Mouse (Mus musculus) heart, postnatal 14 days (tissue): ENCODE data around the gene Smyd3. TPM values are rescaled to one million over a fixed set of nuclear protein-coding genes. Genes with fewer than 3 reads are reported as not detected.

ENCODE experiments used
- DNase-seq, 2 experiments: peaks; one replicate each; pipeline ENCODE4 v3.0.0; 2021 to 2022
- intact Hi-C: fragments of 180-260 bp; cut with DNase I; formaldehyde crosslinking; loops from one replicate; pipeline ENCODE4 v1.15.1; 2025
- total RNA-seq, 2 experiments: library from RNA; stranded (reverse); gene quantifications; 2 replicates each; pipeline ENCODE4 v1.2.3; 2021

Smyd3 gene
- total RNA-seq, 2 experiments from 2014 or later, result 5.9 to 9.3 TPM

DNA sequence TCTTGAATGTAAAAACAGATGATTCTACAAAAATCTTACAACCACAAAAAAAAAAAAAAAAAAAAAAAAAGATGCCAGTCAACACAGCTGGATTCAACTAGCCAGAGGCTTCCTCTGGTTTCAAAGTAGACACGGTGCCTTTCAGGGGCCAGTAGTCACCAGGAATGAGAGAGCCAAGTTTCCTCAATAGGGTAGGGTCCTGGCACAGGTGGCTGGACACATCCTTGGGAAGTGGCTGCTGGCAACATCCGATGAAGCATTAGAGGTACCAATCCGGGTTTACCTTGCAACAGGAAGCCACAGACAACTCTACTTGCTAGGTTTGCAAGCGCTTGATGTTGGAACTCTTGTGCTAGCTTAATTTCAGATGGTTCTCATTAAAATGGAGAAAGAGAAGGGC lies 459.2 kb downstream of the Smyd3 start:
- intact Hi-C loops, result no loop called here
- no peak for DNase-seq

DNA sequence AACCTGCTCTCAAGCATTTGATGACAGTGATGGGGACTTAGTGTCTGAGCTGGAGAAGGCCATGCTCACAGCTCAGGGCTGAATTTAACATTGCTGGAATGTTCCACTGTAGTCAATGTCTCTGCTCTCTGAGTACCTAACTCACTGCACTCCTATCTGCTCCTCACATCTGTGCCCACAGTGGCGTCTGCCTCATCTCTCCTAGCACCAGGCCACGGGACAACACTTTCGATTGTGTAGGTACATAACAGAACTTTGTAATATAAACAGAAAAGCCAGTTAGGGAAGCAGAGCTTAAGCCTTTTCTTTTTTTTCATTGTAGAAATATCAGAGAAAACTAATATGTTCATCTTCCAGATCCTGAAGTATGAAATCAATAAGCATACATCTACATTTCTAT lies 462.1 kb downstream of the Smyd3 start:
- no peak for DNase-seq
- intact Hi-C loops, result no loop called here

DNA sequence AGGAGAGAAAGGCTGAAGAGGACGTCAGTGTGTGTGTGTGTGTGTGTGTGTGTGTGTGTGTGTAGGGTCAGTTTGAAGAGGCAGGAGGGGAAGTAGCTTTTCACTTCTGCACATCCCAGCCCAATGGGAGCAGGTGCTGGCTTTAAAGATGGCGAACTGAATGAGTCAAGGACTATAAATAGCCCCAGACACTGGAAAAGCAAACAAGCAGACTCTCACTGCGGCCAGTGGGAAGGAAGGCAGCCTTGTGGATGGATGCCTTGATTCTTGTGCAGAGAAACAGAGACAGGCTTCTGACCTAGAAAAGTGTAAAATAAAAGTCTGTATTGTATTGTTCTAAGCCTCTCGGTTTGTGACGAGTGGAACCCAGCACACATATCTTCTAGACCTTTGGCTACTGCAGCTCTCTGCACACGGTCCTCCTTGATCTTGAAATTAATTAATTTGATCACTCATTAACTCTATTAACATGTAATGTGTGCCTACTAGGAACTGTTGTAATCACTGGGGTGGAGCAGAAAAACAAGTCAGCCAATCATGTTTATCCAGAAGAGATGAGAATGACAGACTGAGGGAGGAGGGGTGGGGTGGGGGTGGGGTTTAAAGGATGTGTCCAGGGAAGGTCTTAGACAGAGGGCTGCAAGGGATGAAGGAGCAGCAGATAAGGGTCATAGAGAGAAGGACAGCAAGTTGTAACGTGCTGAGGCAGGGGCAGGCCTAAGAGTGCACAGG lies 463.3 kb downstream of the Smyd3 start:
- intact Hi-C loops, result no loop called here

DNA sequence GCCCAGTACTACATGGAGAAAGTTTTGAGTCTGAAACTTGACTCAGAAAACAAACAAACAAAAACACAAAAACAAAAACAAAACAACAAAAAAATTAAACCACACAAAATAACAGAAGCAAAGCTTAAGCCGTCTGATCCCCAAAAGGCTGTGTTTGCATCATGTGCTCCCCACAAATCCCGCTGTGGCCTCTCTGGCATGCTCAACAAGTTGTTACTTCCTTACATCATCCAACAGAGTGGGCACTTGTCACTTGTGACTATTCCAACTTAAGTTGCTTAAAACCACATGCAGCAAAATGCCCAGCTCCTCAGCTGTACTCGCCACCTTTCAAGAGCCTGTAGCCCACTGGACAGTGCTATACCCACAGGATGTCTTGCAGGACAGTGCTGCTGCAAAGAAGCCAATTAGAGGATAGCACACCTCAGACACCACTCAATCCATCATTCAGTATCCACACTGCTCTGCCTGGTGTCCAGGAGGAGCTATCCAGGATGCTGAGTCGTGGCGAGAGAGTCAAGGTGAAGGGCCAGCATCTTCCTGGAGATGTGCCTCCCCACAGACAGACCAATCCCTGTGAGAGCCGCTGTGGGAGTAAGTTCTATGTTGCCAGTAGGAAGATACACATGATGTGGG lies 465.2 kb downstream of the Smyd3 start:
- no peak for DNase-seq
- intact Hi-C loops, result no loop called here

More for the DNA sequence above, 463.3 kb downstream of the Smyd3 start:
- DNase-seq, result no peak

DNA sequence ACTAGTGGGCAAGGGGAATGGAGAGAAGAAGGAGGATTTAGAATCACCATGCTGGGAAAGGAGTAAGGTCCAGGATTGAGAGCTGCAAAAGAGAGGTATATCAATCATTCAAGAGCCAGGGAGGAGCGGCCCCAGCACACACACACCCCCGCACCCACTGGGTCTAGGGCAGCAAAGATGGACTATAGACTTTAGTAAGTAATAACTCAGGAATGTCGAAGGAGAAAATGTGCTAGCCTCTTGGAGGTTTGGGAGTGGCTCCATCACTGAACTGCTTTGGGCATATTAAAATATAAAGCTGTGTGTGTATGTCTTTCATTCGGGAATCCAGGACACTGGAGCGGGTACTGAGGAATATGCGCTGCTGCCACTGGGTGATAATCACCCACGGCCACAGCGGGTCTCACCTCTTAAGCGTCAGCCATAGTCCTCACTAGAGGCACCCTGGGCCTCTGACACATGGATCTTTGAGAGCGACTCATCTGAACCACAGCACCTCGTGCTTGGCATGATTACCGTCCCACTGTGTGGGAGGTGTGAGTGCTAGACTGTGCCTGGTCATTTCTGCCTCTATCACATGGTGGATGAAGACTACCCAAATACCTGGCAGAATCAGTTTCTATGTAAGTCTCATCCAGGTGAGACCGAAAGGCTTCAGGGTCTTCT lies 469.8 kb downstream of the Smyd3 start:
- DNase-seq, result no peak
- intact Hi-C loops, result no loop called here

DNA sequence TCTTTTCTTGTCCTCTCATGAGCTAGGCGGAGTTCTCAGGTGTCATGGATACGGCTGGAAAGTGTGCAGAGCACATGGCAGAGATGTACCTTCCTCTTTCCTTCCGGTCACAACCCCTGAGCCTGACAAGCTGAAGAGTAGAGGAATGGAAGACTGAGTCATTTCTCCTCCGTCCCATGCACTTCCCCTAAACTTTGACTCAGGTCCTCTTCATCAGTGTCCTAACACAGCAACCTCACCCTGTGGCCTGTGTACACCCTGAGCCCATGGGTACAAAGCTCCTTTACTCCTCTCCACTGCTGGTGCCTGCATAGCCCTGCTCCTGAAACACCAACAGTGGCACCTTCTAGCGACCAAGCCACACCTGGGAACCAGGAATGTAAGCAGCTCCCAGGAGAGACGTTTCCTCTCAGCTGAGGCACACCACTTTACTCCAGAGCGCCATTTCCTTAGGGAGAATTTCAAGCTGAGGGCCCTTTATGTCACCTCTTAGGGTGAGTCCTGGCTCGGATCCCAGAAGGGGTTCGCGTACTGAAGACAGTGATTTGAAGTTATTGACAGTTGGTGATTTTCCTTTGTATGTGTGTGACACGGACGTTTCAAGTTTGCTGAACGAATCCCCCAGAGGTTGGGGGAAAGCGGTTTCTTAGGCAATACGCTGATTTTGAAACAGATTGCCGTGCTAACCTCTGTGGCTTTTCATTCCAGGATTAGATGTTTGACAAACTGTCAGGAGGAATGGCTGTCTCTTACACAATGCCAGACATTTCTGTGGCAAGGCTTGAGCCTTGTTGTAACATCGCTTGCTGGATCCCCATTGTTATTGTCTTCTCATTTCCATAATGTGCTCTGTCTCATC lies 471.8 kb downstream of the Smyd3 start:
- DNase-seq, result no peak
- intact Hi-C loops, result no loop called here

DNA sequence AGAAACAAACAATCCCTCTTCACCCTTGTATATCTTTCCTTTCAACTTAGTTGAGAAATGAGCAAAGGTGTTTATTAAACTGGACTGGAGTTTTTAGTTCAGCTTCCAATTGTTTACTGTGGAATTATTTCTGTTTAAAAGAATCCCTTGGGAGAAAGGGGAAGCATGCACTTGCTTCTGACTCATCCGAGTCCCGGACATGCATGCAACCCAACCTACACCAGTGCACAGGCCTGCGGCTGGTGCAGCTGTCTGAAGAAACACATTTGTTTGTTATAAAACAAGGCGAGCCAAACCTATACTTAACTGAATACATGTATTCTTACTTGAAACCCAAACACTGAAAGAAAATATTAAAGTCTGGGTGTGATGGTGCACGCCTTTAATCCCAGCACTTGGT lies 473.7 kb downstream of the Smyd3 start:
- no peak for DNase-seq
- intact Hi-C loops, result no loop called here

DNA sequence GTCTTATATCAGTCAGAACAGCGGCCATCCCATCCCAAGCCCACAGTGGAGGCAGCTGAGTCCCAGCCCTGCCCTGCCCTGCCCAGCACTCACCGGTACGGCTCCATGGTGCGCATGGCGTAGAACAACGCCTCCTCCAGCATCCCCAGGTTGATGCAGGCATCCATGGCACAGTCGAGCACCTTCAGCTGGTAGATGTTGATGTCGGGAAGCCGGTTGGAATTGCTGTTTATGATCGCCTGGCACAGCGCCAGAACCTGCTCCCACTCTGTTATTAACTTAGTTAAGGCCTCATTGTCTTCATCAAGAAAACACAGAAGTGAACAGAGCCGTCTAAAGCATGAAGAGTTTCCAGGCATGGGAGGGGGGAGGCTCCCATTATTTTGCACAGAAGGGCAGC lies 474.2 kb downstream of the Smyd3 start:
- intact Hi-C loops, result no loop called here
- DNase-seq, result no peak

DNA sequence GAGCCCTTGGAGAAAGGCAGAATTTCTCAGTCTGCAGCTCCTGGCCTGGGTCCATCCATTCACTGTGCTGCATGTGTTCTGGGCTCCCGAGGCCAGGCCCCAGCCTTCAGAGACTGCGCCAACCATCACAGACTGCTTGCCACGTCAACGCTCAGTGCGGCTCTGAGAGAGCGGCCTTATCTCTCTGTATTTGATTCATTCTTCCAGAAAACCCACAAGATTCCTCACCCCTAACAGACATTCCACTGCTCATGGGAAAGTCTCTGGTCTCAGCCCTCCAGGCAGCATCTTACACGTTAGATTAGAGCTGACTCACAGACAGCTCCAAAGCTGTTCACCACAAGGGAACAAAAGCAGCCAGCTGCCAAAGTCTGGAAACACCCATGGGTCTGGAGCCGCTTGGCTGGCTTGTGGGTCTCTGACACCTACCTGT lies 475.9 kb downstream of the Smyd3 start:
- intact Hi-C loops, result no loop called here
- DNase-seq, result peak; percentile 63 to 71

DNA sequence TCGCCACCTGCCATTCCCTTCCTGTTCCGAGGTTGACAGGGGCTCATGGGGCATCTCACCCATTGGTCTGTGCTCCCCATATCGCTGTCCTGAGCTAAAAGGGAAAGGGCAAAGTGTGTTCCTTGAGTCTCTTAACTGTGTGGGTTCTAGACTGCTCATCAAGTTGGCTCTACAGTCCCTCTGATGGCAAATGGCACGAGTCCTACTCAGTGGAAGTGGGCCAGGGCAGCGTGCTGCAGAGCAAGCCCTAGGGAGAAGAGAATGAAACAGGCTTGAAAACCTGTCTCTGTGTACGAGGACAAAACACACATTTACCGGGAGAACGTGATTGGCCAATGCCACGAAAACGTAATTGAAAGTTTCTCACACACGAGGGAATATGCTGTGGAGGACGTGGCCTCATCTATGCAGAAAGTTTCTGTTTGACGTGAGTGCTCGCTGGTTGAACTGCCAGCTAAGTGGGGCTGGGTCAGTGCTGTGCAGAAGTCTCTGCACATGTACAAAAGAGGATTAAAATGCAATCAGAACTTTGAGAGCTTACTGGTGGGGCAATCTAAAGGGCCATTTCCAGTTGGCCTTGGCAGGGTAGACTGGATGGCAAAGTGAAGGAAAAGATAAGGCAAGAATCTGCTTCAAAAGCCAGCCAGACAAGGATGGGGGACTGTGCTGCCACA lies 476.5 kb downstream of the Smyd3 start:
- no peak for DNase-seq
- intact Hi-C loops, result no loop called here

DNA sequence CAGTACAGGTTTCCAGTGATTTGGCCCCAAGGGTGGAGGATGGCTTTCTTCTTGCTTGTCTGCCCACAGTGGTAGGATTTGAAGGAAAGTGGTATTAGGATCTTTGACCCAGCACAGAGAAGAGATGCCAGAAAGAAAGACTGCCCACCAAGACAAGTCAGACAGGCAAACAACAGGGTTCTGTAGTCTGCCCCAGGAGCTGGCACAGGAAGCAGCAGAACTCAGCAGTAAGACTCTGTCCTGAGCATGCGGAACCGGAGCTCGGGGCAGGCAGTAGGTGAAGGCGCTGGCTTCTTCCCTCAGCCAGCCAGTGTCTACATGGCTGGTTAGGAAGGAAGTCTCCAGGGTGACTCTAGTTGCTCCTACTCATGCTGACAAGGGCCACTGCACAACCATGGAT lies 479.0 kb downstream of the Smyd3 start:
- DNase-seq, result no peak
- intact Hi-C loops, result no loop called here

DNA sequence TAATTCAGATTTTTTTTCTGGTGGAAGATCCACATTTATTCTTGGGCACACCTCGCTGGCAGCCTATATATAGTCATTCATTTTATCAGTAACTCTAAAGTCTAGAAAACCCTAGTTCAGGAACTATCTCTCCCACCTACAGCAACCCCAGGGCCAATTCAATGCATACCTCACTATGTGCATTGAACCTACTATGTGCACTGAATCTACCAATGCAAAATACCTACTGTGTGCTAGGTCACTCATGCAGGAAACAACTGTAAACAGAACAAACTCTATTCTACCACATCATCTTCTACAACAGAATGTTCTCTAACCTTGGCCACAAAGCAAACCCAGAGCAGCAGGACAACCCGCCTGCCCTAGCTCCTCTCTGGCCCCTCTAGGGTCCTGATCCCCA lies 484.9 kb downstream of the Smyd3 start:
- intact Hi-C loops, result no loop called here
- DNase-seq, result no peak

DNA sequence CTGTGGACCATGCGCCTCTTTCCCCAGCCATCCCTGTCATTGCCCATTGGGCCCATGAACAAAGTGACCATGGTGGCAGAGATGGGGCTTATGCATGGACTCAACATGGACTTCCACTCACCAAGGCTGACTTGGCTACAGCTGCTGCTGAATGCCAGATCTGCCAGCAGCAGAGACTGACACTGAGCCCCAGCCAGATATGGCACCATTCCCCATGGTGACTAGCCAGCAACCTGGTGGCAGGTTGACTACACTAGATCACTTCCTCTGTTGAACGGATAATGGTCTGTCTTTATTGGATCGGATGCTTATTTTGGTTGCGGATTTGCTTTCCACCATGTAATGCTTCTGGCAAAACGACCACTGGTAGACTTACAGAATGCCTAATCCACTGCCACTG lies 486.3 kb downstream of the Smyd3 start:
- no peak for DNase-seq
- intact Hi-C loops, result no loop called here

DNA sequence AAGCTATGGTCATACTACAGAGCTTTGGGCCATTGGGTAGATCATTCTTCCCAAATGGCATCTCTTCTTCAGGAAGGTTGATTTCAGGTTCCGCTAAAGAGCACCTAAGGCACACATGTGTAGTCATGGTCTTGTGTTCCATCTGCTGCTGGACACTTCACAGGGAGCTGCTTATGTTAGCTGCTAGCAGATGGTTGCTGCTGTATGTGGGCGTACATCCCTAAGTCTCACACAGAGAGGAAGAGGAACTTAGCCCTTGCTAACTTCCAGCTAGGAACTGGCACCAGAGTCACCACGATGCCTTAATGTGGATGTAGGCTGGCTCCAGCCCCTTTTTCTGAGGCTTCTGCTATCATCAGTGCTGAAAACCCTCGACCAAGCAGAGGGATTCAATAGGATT lies 491.2 kb downstream of the Smyd3 start:
- intact Hi-C loops, result no loop called here
- DNase-seq, result no peak

DNA sequence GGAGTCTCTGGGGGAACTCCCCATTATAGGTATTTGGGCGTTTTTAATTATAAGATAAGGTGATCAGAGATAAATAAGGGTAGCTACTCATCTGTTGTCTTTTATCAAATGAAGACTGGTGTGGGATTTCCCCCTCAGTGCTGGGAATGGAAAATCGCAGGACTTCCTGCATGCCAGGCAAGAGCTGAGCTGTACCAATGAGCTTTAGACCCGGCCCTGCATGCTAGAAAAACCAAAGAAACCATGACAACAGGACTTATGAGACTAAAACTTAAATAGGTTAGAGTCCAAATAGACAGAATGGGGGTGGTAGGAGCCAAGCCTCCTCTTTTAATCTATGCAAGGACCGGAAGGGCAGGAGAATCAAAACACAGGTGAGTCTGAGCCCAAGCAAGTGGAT lies 492.7 kb downstream of the Smyd3 start:
- no peak for DNase-seq
- intact Hi-C loops, result no loop called here

DNA sequence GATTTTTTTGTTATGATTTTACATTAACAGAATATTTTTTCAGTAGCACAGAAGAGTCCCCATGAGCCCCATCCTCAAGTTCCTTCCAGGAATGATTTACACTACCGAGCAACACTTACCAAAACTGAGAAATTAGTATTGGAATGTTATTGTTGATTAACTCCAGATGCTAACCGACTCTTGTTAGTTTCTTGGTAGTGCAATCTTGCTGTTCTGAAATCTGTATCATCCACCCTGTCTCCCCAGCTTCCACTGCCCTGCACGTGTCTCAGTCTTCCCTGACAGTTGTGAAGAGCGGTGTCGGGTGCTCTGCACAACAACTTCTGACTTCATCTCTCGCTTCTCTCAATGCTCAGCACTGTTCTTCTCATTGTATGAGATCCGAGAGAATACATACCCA lies 494.4 kb downstream of the Smyd3 start:
- intact Hi-C loops, result no loop called here
- DNase-seq, result no peak

DNA sequence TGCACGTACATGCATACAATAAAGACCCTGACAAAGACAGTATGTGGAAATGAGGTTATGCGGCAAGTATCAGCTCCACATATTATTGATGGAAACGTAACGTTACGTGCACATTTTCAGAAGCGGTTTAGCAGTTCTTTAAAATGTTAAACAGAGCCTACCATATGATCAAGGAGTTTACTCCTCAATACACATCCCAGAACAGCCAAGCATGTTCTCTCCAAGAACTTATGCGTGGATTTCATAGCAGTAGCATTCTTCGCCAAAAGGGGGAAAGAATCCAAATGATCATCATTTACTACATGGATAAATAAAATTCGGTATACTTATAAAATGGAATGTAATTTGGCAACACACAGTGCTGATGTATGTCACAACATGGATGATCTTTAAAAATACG lies 500.4 kb downstream of the Smyd3 start:
- intact Hi-C loops, result no loop called here

DNA sequence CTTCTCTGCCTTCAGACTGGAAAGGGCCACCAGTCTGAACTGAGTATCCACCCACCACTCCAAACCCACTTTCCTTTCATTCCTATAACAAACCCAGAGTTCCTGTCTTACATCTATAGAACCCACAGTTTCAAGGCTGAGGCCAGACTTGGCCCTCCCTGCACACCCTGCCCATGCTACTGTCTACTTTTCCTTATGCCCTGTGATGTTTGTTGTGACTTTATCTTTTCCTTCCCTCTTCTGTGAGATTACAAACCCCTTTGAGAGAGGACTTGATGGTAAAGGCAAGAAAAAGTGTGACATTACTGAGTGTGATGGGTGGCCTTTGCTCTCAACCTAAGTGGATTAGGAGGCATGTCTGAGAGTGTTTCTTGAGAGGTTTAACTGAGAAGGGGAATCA lies 504.8 kb downstream of the Smyd3 start:
- DNase-seq, result no peak
- intact Hi-C loops, result no loop called here

More for the DNA sequence above, 500.4 kb downstream of the Smyd3 start:
- no peak for DNase-seq

DNA sequence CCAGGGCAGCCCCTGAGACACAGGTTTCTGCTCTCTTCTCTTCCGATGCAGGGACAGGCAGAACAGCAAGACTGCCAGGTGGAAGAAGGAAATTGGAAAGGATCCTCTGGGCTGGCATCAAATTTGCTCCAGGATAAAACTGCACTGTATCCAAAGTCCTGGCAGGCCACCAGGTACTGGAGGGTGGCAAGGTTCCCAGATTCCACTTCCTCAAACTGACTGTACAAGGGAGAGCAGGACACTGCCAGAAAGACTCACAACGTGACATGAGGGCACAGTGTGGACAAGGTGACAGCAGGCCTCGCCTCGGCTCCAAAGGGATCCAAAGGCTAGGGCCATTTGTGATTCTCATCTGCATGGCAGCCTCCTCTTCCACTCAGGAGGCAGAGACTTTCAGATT lies 505.6 kb downstream of the Smyd3 start:
- peak; percentile 77 to 86 for DNase-seq

DNA sequence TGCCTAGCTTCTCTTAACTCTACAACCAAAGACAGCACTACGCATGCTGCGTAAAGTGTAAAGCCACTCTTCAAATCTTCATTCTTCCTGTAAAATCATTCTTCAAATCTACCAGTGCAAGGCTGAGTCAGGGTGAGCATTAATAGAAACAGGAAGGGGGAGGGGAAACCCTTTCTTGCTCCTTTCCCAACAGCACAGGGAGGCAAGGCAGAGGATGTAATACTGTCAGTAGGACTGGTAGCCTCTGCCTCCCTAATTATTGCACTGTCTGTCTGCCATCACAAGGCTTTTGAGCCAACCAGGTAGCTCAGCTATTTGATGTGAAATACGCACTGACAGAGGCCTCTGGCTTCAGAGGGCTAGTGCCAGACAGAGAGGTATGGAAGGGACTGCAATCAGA lies 507.1 kb downstream of the Smyd3 start:
- no peak for DNase-seq
- intact Hi-C loops, result no loop called here

More for the DNA sequence above, 505.6 kb downstream of the Smyd3 start:
- intact Hi-C loops, result no loop called here
